Mouse (Mus musculus) kidney, postnatal 10 days (tissue): ENCODE data around the gene Olfr469.
"Not testable (repeated sequence)": the region's sequence is repeated elsewhere in the genome, so short reads cannot be mapped to it uniquely, and the experiment has no call there.

Source experiments
- DNase-seq: peaks from one replicate; pipeline ENCODE4 v3.0.0; 2021; ENCODE audit warnings: mixed read lengths

Olfr469 gene

GRCm38 (mm10) chr7:107825441-107825840 is at the start of gene Olfr469:
TSS of gene Olfr469 (minus strand) at chr7:107825541.
- not testable (repeated sequence) for DNase-seq

GRCm38 (mm10) chr7:107847390-107847789 is 22.0 kb upstream of the Olfr469 start, which contains the start of gene Olfr470:
TSS of gene Olfr470 (minus strand) at chr7:107847490.
- DNase-seq = not testable (repeated sequence)

GRCm38 (mm10) chr7:107841719-107842118 is 16.4 kb upstream of the Olfr469 start:
- peak; percentile 6 for DNase-seq

- not testable (repeated sequence) for DNase-seq
These were observed 1.5 kb downstream of the Olfr469 start for GRCm38 (mm10) chr7:107823867-107824266.

- DNase-seq = no peak
These were observed 5.9 kb downstream of the Olfr469 start for GRCm38 (mm10) chr7:107819442-107819841.

- no peak for DNase-seq
These were observed 13.4 kb downstream of the Olfr469 start, which contains the start of gene Olfr467 for GRCm38 (mm10) chr7:107811963-107812362. TSS of gene Olfr467 (plus strand) at chr7:107812263.

GRCm38 (mm10) chr7:107802138-107802537 is 23.2 kb downstream of the Olfr469 start:
- no peak for DNase-seq

- no peak for DNase-seq
These were observed 24.2 kb downstream of the Olfr469 start, which contains the start of gene Ovch2 for GRCm38 (mm10) chr7:107801108-107801507. TSS of gene Ovch2 (minus strand) at chr7:107801208.

GRCm38 (mm10) chr7:107796500-107796899 is 28.8 kb downstream of the Olfr469 start:
- DNase-seq = no peak

GRCm38 (mm10) chr7:107787977-107788620 is 37.2 kb downstream of the Olfr469 start:
- peak; percentile 33 for DNase-seq

- DNase-seq = no peak
These were observed 45.7 kb downstream of the Olfr469 start for GRCm38 (mm10) chr7:107779611-107780010.

- no peak for DNase-seq
These were observed 47.1 kb downstream of the Olfr469 start for GRCm38 (mm10) chr7:107778216-107778615.

GRCm38 (mm10) chr7:107770812-107771211 is 54.5 kb downstream of the Olfr469 start:
- no peak for DNase-seq
